Mouse (Mus musculus) kidney, postnatal 36 days (tissue): ENCODE data around the gene Hs1bp3.

Source experiments
- DNase-seq, 2 experiments: peaks; one replicate each; pipeline ENCODE4 v3.0.0; 2021 to 2022; ENCODE audit warnings: mixed read lengths in 2 of 2

Gene Hs1bp3

DNA sequence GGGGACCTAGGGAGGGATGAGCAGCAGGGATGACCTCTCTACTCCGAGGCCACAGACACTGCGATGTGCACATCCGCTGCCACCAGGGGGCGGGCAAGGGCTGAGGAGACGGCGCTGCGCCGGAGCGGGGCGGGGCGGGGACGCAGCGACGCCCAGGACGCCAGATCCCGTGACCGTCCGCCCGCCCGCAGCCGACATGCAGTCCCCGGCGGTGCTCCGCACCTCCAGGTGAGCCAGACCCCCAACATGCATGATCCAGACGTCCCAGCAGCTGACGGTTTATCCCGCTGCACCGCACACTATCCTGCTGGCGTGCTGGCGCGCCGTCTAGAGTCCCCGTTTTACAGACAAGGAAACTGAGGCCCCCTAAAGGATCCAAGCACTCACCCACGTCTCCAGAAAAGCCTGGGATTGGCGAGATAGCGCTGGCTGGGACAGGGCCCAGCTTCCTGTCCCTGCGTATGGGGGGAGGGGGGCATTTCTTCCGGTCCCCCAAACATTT is at the start of gene Hs1bp3:
Gene Hs1bp3, plus strand, starts transcription at position 163 of the 502 bp plus-strand sequence.
- peak; percentile 86 to 97 for DNase-seq

- DNase-seq: peak; percentile 9 to 64
Observed at GRCm38 (mm10) chr12:8266311-8266710, 46.9 kb upstream of the Hs1bp3 start.

GRCm38 (mm10) chr12:8269627-8270026 is 43.6 kb upstream of the Hs1bp3 start:
- no peak for DNase-seq

- DNase-seq: peak; percentile 35 to 53
Observed at GRCm38 (mm10) chr12:8271405-8271804, 41.8 kb upstream of the Hs1bp3 start.

DNA sequence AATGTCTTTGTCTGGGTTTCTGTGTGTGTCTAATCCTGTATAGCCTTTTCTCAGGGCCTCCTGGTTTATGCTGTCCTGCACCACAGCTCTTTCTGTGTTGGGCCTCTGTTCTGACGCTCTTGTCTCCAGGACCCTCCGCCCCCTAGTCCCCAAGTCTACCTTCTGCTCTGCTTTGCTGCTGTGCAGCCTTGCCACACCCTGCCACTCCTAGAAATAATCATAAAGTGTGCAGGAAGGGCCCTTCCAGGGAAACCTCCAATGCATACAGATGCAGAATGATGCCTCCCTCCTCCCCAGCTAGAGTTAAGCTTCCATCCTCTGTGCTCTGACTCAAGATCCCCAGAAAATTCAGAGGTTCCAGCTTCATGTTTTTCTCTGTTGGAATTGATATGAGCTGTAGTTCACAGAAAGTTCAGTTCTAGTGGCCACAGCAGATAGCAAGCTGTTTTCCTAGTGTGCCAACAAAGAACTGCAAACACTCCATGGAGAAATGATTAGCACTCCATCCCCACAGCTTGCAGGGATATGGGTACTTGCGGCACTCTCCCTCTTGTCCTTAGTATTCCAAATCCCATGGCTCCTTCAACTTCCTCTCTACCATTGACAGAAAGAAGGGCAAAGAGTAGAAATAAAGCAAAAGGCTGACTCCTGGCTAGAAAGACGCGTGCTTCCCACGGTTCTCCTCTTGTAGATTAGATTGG is 39.6 kb upstream of the Hs1bp3 start:
- no peak for DNase-seq

DNA sequence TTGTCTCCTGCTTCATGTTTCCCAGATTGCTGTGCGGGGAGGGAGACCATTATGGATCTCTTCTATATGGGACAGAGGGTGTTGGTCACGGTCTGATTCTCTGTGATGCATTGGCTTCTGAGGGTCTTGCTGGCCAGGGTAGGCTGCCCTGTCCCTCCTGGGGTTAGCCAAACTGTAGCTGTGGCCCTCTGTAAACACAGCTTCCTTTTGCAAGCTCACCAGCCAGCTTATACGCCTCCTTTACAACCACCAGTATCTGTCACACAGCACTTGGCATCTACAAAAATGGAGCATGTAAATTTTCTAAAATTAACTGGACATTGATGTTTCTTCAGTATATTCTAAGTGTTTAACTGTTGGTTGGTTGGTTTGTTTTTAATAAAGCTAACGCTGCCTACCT is 37.8 kb upstream of the Hs1bp3 start:
- DNase-seq: no peak

DNA sequence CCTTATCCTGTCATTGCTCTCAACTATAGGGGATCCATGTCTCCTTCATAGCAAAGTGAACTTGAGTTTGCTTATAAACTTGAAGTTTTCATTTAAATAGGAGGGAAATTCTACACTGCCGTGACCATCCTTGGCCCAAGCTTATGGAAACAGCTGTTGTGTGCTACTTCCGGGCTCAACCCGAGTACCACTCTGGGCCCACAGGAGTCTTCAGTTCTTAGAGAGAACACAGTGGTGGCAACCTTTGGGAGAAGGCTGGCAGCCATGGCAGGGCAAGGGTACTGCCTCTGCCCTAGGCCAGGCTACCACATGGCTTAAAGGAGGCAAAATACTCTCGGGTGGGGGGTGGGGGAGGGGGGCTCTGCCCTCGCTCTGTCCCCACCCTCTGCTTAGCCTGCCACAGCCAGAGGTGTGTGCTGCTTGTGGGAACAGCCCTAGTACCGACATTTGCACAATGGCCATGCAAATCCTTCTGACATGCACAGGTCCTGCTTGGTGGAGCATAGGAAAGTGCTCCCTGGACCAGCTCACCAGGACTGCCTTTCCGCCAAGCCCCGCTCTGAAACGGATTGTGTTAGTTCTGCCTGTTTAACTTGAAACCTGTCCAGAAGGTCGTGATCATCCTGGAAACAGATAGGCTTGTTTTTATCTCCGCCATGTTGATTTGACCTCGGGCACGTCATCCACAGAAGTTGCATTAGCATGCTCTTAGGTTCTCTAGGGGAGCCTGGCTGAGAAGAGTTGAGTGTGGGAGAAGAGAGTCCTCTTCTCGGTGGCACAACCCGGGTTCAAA is 31.8 kb upstream of the Hs1bp3 start:
- DNase-seq: no peak

GRCm38 (mm10) chr12:8287970-8288369 is 25.3 kb upstream of the Hs1bp3 start:
- peak in 1 of 2 experiments; percentile 22 for DNase-seq

DNA sequence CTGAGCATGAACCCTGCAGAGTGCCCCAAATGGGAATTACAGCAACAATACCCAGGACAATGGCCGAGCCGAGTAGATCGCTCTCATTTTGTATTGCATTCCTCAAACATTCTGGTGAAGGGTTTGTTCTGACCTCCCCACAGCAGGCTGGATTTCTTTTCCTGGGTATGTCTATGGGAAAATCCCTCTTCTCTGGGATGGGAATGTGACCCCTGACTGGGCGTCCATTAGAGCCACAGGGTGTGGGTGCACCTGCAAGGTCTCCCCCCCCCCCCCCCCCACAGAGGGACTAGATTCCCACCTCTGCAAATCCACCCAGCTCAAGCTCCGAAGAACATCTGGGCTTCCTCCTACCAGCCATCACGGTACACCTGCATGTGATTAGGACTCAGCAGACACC is 24.1 kb upstream of the Hs1bp3 start:
- no peak for DNase-seq

DNA sequence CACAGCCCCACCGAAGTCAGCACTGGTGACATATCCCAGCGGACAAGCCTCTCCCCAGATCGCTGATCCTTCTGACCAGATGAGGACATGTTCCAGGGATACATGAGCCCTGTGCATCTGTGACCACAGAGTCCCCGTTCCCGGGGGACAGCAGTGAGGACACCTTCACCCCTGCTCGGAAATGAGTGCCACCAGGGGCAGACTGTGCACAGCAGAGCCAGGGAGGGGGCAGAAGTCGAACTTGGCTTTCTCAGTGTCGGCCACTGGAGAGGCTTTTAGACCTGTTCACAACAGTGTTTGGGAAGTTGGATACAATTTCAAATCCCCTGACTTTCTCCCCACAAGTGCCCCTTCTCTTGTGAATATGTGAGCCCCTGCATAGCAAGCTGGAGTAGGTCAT is 23.7 kb upstream of the Hs1bp3 start:
- no peak for DNase-seq

DNA sequence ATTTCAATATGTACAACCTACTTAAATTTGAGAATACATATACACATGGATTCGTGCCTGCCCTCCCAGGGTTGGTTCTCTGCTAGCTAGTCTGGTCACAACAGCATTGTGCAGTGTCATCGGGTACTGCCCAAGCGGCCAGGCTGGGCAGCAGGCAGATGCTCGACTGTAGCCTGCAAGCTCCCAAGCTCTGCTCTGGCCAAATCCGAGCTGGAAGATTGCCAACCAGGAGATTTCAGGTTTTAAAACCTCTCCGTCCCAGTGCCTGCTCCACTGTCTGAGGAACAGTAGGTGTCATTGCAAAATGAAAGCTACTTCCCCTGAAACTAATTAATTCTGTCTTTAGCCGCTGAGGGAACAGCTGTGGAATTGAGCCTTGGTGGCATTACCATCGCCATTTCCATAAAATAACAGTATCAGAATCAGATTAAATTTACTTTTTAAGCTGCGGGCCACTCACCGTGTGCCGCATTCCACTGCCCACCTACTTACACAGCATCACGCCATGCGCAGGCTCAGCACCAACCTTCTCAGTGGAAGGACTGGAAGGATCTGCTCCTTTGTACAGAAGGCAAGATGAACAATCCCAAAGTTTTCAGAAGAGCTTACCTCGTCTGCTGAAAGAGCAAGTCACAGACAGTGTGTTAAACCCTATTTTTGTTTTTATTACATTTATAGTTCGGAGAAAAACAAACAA is 21.9 kb upstream of the Hs1bp3 start:
- peak in 1 of 2 experiments; percentile 37 for DNase-seq

- DNase-seq: no peak
Observed at GRCm38 (mm10) chr12:8295307-8295913, 17.8 kb upstream of the Hs1bp3 start.

DNA sequence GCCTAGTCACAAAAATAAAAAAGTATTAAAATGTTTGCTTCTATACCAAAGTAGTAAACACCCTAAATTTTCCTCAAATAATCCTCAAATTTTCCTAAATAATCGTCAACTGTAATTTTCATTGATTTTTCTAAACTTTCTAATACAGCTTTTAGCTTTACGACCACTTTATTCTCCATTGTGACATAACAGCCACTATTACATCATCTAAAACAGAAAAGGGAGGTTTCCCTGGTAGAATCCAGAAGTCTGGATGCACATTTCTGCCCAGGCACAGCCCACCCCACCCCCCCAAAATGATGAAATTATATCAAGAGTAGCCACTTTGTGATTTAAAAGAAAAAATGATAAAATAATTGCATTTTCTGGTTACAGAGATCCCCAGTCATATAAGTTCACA is 17.1 kb upstream of the Hs1bp3 start:
- DNase-seq: no peak

DNA sequence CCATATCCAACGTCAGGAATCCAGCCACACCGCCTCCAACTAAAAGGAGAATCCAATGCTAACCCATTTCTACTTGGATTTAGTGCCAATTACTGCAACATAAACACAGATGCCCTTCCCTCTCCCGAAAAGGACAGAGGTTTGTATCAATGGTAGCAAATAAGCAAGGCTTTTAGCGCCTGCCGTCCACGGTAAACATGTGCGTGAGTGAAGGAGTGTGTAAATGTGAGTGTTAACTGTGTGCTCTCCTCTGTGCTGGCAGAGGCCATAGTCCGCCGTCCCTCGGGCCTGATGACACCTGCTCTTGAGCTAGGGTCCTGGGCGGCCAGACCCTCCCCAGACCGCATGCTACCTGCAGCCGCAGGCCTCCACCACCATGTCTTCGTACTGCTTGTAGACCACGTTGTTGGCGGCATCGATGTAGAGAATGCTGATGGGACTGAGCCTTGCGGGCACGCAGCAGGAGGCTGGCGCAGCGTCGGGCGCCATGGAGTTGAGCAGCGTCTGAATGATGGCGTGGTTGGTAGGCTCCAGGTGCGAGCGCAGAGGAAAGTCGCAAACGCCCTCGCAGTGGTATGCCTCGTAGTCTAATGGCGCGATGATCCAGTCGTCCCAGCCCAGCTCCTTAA is 15.5 kb upstream of the Hs1bp3 start:
- DNase-seq: no peak

- no peak for DNase-seq
Observed at GRCm38 (mm10) chr12:8298361-8299142, 14.7 kb upstream of the Hs1bp3 start.

- DNase-seq: no peak
Observed at GRCm38 (mm10) chr12:8299143-8300110, 13.8 kb upstream of the Hs1bp3 start.

GRCm38 (mm10) chr12:8300111-8300480 is 13.1 kb upstream of the Hs1bp3 start:
- no peak for DNase-seq

DNA sequence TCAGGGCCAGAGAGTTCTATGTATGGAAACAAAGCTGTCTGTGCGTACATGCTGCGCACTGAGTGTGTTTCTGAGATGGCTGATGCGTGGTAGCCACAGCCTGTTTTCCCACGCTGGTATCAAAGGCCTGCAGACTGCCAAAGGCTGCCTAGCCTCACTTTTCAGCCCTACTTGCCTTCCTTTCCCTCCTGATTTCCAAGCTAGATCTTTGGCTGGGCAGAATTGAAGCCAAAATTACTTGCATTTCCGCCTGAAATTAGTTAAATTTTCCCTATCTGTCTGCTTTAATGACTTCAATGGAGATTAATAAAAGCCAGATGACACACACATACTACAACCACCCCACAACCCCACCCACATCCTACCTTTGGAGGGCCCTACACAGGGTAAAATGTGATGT is 12.7 kb upstream of the Hs1bp3 start:
- no peak for DNase-seq

GRCm38 (mm10) chr12:8301011-8301814 is 12.0 kb upstream of the Hs1bp3 start:
- no peak for DNase-seq
